Mouse (Mus musculus): ENCODE results near the gene Ulk4. TPM values are rescaled to one million over a fixed set of nuclear protein-coding genes. Genes with fewer than 3 reads are reported as not detected.
A peak's percentile ranks its signal among the peaks of the same experiment; 100 is the strongest.

Gene Ulk4
- total and polyA plus RNA-seq, 2 experiments from 2014 or later = 8.1 to 68.0 TPM

DNA sequence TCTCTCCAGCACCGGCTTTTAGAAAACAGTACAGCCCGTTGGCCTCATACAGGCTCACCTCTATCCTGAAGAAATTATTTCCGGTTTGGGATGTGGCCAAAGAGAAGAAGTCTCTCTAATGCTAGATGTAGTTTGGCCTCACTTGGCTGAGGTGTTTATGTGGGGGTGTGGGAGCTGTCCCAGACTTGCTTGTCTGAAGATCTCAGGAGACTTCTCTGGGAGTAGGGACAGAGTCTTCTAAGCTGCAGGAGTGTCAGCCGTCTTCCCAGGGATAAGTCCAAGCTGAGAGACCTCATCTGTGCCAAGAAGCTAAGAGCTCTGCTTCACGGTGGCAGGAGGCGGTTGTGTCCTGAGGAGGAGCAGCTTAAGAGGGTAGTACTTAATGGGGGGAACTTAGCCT lies 26.1 kb upstream of the Ulk4 start:
- 55% methylated on average over 6 of the region's 6 CpGs for WGBS
- DNase-seq (ENCODE audit: low spot score) = no peak

DNA sequence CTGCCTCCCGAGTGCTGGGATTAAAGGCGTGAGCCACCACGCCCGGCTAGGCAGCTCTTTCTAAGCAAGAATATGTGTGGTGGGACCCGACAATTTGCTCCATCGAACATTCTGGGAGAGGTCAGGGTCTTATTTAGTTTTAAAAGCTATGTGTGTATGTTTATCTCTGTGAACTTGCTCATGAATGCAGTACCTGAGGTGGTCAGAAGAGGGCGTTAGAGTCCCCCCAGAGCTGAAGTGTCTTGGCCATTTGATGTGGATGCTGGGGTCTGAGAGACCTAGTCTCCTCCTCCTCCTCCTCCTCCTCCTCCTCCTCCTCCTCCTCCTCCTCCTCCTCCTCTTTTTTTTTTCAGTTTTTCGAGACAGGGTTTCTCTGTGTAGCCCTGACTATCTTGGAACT lies 25.5 kb upstream of the Ulk4 start:
- no peak for DNase-seq (ENCODE audit: low spot score)
- WGBS = 82% methylated on average over 7 of the region's 8 CpGs

More for the DNA sequence above, 26.1 kb upstream of the Ulk4 start:
- TF ChIP-seq CTCF (IDR thresholded peaks at IDR 0.05) = no peak
- no peak for ATAC-seq (ENCODE audit: low FRiP score)
- Histone ChIP-seq H3K36me3 (ENCODE audit: insufficient read depth, low read length) (no peaks in the 10 kb centered on the region), H3K4me2 (ENCODE audit: low read depth, low read length, poor library complexity, severe bottlenecking) (no peak overlapping the region), H3K4me1 (ENCODE audit: insufficient read depth, low read length) (peaks cover 34% of the 10 kb centered on the region), H3K27me3 (ENCODE audit: insufficient read depth, low read length) (no peaks in the 10 kb centered on the region), H3K4me3 (ENCODE audit: low read depth, low read length) (no peak overlapping the region), H3K9ac (replicated peaks; ENCODE audit: low read length, poor library complexity, severe bottlenecking) (no peak overlapping the region; the same call in 1 of the 2 replicates), H3K27ac (ENCODE audit: low read depth, low read length) (no peak overlapping the region), H3K9me3 (ENCODE audit: low read length) (no peaks in the 10 kb centered on the region)

DNA sequence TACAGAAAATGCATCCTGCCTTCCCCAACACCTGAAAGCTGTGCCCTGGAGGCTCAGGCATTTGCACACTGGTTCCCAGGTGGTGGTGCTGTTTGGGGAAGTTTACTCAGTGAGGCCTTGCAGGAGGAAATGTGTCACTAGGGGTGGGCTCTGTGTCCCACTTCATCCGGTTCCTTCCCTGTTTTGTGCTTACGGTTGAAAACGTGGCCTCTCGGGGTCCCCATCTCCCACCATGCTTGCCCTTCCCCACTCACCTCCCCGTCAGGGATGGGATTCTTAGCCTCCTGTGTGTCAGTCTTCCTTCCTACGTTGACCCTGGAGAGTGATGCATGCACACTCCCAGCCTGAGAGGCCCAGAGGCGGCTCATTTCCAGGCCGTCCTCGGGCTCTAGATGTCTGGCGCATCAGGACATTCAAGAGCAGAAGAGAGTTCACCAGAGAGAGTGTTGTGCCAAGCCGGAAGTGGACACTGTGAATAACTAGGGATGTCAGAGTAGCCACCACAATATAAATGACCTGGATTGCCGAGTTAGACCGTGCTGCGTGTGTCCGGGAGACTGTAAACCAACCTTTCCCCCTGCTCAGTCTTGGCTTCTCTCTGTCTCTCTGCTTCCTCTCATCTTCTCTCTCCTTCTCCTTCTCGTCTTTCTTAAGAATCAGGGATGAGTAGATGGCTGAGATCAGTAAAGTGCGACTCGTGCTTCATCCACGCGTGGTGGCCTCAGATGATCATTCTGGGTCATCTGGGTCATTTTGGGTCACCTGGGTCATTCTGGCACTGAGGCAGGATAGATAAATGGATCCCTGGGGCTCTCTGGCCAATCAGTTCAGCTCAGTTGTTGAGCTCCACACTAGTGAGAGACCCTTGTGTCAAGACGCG lies 24.3 kb upstream of the Ulk4 start:
- ATAC-seq (ENCODE audit: low FRiP score) (no peak), DNase-seq (ENCODE audit: low spot score) (peak; percentile 23)
- no peaks in the 10 kb centered on the region for H3K36me3 ChIP-seq (ENCODE audit: insufficient read depth, low read length)
- H3K27me3 ChIP-seq (ENCODE audit: insufficient read depth, low read length) = no peaks in the 10 kb centered on the region
- H3K27ac ChIP-seq (ENCODE audit: low read depth, low read length) = no peak overlapping the region
- 0 out of 2 replicates have a peak overlapping the region, but pooled peaks have one; percentile 6 for H3K4me2 ChIP-seq (ENCODE audit: low read depth, low read length, poor library complexity, severe bottlenecking)
- H3K9ac ChIP-seq (replicated peaks; ENCODE audit: low read length, poor library complexity, severe bottlenecking) = no peak overlapping the region; the same call in 1 of the 2 replicates
- WGBS = 77% methylated on average over 22 of the region's 22 CpGs
- H3K4me1 ChIP-seq (ENCODE audit: insufficient read depth, low read length) = peaks cover 34% of the 10 kb centered on the region
- TF ChIP-seq CTCF (IDR thresholded peaks at IDR 0.05) = no peak
- no peaks in the 10 kb centered on the region for H3K9me3 ChIP-seq (ENCODE audit: low read length)
- H3K4me3 ChIP-seq (ENCODE audit: low read depth, low read length) = no peak overlapping the region

More for the DNA sequence above, 25.5 kb upstream of the Ulk4 start:
- H3K4me3 ChIP-seq (ENCODE audit: low read depth, low read length) = no peak overlapping the region
- ATAC-seq (ENCODE audit: low FRiP score) = no peak
- peak; percentile 50 for TF ChIP-seq CTCF (IDR thresholded peaks at IDR 0.05)
- no peaks in the 10 kb centered on the region for H3K27me3 ChIP-seq (ENCODE audit: insufficient read depth, low read length)
- no peaks in the 10 kb centered on the region for H3K9me3 ChIP-seq (ENCODE audit: low read length)
- H3K4me2 ChIP-seq (ENCODE audit: low read depth, low read length, poor library complexity, severe bottlenecking) = no peak overlapping the region
- H3K9ac ChIP-seq (replicated peaks; ENCODE audit: low read length, poor library complexity, severe bottlenecking) = no peak overlapping the region
- no peaks in the 10 kb centered on the region for H3K36me3 ChIP-seq (ENCODE audit: insufficient read depth, low read length)
- no peak overlapping the region for H3K27ac ChIP-seq (ENCODE audit: low read depth, low read length)
- peaks cover 34% of the 10 kb centered on the region for H3K4me1 ChIP-seq (ENCODE audit: insufficient read depth, low read length)

DNA sequence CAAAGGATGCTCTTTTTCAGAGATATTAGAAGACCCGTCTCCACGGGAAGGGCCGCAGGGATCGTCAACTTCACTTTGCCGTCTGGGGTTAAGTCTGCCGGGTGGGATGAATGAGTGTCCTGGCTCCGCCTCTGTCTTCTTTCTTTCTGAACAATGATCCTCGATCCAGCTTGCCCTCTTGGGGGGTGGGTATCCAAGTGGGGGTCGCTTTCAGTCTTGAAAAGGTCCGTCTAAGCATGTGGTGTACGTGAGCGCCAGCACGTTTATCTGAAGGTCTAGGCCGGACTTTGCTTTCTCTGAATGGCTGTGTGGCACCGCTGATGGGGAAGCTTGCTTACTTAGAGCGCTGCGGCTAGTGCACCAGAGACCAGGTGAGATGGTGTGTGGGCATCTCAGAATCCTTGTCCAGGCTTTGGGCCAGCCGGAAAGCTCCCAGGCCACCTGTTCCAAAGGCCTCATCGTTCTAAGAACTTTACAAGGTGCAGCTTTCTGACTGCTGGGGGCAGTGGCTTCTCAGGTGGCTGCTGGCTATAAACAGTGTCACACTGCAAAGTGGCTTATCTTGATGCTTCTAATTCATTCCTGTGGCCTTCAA lies 23.1 kb upstream of the Ulk4 start:
- no peak for ATAC-seq (ENCODE audit: low FRiP score)
- Histone ChIP-seq H3K27ac (ENCODE audit: low read depth, low read length) (no peak overlapping the region), H3K9me3 (ENCODE audit: low read length) (no peaks in the 10 kb centered on the region), H3K9ac (replicated peaks; ENCODE audit: low read length, poor library complexity, severe bottlenecking) (no peak overlapping the region; the same call in 1 of the 2 replicates), H3K36me3 (ENCODE audit: insufficient read depth, low read length) (no peaks in the 10 kb centered on the region), H3K4me3 (ENCODE audit: low read depth, low read length) (peak overlapping the region; percentile 24), H3K4me1 (ENCODE audit: insufficient read depth, low read length) (peaks cover 34% of the 10 kb centered on the region), H3K27me3 (ENCODE audit: insufficient read depth, low read length) (no peaks in the 10 kb centered on the region), H3K4me2 (ENCODE audit: low read depth, low read length, poor library complexity, severe bottlenecking) (peak overlapping the region; percentile 96)
- no peak for DNase-seq (ENCODE audit: low spot score)
- no peak for TF ChIP-seq CTCF (IDR thresholded peaks at IDR 0.05)
- 25% methylated on average over 19 of the region's 19 CpGs for WGBS

DNA sequence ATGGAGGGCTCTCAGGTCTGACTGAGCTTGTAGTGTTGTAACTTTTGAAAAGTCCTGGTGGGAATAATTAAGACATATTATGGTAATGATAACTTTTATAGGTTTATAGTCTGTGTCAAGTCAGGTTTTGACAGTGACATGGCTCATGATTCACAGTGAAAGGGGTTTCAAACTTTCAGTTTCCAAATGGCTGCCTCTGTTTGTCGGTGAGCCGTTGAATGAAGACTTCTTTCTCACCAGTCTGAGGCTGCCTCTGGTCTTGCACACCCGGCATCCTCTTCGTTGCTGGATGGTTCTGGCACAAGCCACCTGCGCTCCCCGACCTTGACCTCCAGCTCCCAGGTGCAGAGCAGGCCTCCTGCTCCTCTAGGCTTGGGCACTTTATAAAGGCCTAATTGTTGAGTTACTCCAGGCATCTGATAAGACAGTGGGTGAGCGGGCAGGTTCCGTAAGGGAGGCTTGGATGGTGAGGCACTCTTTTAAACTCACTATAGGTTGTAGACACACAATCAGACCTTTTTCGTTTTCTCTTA lies 22.3 kb upstream of the Ulk4 start:
- Histone ChIP-seq H3K27me3 (ENCODE audit: insufficient read depth, low read length) (no peaks in the 10 kb centered on the region), H3K9me3 (ENCODE audit: low read length) (no peaks in the 10 kb centered on the region), H3K4me2 (ENCODE audit: low read depth, low read length, poor library complexity, severe bottlenecking) (peak overlapping the region; percentile 96), H3K9ac (replicated peaks; ENCODE audit: low read length, poor library complexity, severe bottlenecking) (peak overlapping the region; percentile 29; the same call in 1 of the 2 replicates), H3K27ac (ENCODE audit: low read depth, low read length) (no peak overlapping the region), H3K4me1 (ENCODE audit: insufficient read depth, low read length) (peaks cover 34% of the 10 kb centered on the region), H3K36me3 (ENCODE audit: insufficient read depth, low read length) (no peaks in the 10 kb centered on the region), H3K4me3 (ENCODE audit: low read depth, low read length) (peak overlapping the region; percentile 84)
- DNase-seq (ENCODE audit: low spot score) (no peak), ATAC-seq (ENCODE audit: low FRiP score) (no peak)
- no peak for TF ChIP-seq CTCF (IDR thresholded peaks at IDR 0.05)
- 48% methylated on average over 9 of the region's 9 CpGs for WGBS

All from midbrain, postnatal 0 days (tissue).